Mouse (Mus musculus) embryonic fibroblast, embryonic 13.5 days (primary cell): ENCODE data around the gene Mboat1.

ENCODE experiments used
- CTCF ChIP-seq: IDR thresholded peaks from 2 replicates; pipeline ENCODE4 v1.5.1; 2011; ENCODE audit warnings: mild to moderate bottlenecking, control low read depth, low read length, moderate library complexity, borderline replicate concordance; ENCODE audit not compliant: insufficient read depth
- POLR2A ChIP-seq: IDR thresholded peaks from 2 replicates; pipeline ENCODE4 v1.6.1; 2011; ENCODE audit warnings: low read depth, mild to moderate bottlenecking, control low read depth, low read length, moderate library complexity

DNA sequence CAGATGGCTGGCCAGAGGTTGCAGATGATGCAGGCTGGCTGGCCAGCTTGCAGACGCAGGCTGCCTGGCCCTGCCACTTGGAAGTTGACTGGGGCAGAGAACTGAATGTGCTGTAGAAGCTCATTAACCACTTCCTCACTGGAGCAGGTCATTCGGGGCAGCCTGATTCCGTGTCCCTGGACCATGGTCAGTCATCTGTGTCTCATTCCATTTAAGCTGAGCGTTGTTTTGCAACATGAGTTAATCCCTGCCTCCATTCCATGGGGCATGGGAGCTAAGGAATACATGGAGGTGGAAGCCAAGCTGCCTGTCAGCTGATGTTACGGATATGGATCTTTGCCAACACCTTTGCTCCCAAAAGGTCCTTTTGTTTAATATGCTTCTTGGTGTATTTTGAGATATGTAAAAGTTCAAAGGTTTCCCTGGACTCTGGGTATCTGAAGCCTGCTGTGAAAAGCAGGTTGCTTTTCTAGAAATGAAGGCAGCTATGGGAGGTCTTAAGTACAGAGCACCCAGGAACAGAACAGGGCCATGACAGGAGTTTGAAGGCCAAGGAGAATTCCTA, 114.1 kb downstream of the Mboat1 start:
- TF ChIP-seq POLR2A (no peak), CTCF (no peak)
